Mouse (Mus musculus): ENCODE measurements around the gene Ano4.

- no peak for TF ChIP-seq ZNF384 (IDR thresholded peaks at IDR 0.05; ENCODE audit: low read depth, low read length)
- TF ChIP-seq MAFK (IDR thresholded peaks at IDR 0.05; ENCODE audit: insufficient read depth, low read depth, low read length), result no peak
- no peak for TF ChIP-seq ZC3H11A (IDR thresholded peaks at IDR 0.05; ENCODE audit: borderline replicate concordance, low read depth, low read length)
These were observed 90.8 kb downstream of the Ano4 start for GRCm38 (mm10) chr10:89253799-89254198.
